Mouse (Mus musculus) T-cell, adult 2 months (primary cell): ENCODE results near the gene Gm10577.

Experiments
- DNase-seq: peaks from one replicate; pipeline ENCODE4 v3.0.0; 2022; ENCODE audit warnings: low spot score

Gm10577 gene

GRCm38 (mm10) chr4:101020596-101020995 lies at the start of gene Gm10577:
Gm10577 (minus strand) TSS chr4:101020696.
- no peak for DNase-seq

DNA sequence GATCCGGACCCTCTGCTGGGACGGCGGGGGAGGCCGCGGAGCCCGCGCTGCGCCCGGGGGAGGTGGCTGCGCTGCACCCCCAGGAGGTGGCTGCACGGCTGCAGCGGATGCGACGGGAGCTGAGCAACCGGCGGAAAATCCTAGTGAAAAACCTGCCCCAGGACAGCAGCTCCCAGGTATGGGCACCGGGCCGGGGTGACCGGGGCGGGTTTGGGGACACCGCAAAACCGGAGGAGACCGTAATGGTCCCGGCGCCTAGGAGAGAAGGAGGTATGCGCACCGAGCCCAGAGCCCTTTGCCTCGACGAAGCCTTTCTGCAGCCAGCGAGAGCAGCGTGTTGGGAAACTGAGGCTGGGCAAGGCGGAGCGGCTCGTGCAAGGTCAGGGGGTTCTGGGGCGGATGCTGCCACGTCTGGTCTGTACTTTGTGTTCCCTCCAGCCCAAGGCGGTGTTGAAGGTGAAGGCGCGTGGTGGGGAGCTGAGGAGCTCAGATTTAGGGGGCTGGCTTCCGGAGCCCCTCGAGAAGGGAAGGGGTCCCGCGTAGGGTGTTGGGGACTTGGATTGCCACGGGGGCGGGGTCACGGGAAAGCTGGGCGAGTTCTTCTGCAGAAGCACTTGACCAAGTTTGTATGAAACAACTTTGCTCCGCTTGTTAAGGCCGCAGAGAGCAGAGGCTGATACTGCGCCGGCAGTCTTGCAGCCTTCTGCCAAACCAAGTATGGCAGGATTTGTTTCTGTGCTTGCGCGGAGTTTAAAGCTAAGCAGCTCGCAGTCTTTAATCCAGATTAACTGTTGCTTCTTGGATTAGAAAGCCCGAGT lies 48.9 kb upstream of the Gm10577 start:
- DNase-seq: peak; percentile 9

DNA sequence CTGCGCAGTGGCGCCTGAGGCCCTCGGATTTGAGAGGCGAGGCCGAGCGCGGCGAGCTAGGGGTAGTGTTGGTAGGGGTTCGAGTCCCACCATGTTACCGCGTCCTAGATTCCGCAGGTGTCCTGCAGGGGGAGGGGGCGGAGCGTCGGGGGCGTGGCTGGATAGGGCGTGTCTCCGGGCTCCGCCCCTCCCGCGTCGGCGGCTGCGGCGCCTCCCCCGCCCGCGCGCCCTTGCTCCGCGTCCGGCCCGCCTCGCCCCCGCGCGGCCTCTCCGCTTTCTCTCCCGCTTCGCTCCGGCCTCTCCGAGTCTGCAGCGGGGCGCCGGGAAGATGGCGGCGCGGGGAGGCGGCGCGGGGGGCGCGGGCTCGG lies 48.3 kb upstream of the Gm10577 start, which contains the start of gene Raver2:
Gene Raver2, plus strand, starts transcription at position 198 of the 368 bp plus-strand sequence.
- DNase-seq: peak; percentile 54

DNA sequence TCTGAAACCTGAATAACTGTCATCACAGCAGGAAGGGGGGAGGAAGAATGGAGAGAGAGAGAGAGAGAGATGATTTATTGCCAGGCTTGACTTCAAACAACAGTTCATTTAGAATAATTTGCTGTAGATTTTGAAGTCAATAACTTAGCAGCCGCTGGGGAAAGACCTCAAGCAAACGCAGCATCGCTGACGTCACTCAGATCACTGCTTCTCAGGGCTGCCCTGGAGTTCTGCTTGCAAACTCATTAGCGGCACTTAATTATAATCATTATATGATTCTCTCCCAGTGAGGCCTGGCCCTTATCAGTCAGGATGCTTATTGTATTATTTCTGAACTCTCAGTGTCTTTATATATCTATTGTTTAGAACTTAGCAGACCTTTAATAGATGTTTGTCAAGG lies 45.9 kb upstream of the Gm10577 start:
- DNase-seq: no peak

DNA sequence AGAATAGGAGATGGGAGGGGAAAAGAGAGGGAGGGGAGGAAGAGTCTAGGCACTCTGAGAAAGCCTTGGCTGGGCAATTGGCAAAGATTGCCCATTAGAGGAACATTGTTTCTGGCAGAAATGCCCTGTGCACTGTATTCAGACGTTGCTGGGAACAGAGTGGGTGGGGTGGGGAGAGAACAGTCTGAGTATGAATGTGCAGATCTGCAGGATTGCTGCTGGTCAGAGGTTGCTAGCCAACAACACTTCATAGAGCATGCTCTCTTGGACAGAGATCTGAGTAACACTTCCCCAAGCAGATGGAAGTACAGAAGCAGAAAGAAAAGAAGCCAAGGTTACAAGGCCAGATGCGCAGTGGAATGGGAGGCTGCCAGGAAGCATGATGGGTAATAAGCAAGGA lies 41.6 kb upstream of the Gm10577 start:
- no peak for DNase-seq

GRCm38 (mm10) chr4:101046576-101046975 lies 26.1 kb upstream of the Gm10577 start:
- no peak for DNase-seq

GRCm38 (mm10) chr4:101044149-101044548 lies 23.7 kb upstream of the Gm10577 start:
- DNase-seq: no peak

DNA sequence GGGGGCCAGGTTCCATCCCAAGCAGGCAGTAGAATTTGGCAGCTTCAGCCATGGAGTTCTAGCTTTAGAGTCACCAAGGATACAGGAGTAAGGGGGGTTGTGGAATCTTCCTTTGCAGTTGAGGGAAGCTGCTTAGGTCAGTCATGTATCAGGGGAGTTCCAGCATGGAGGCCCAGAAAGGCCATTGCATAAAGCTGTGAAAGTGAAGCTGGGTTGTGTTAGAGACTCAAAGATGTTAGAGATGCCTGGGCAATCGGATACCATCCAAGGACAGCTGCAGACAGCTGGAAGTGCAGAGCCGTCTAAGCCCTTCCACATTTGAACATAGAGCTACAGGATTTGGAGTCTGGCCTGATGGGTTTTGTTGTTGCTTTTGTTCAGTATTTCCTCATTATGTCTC lies 23.2 kb upstream of the Gm10577 start:
- DNase-seq: no peak

GRCm38 (mm10) chr4:101037156-101037555 lies 16.7 kb upstream of the Gm10577 start:
- no peak for DNase-seq

GRCm38 (mm10) chr4:101035131-101035530 lies 14.6 kb upstream of the Gm10577 start:
- no peak for DNase-seq

DNA sequence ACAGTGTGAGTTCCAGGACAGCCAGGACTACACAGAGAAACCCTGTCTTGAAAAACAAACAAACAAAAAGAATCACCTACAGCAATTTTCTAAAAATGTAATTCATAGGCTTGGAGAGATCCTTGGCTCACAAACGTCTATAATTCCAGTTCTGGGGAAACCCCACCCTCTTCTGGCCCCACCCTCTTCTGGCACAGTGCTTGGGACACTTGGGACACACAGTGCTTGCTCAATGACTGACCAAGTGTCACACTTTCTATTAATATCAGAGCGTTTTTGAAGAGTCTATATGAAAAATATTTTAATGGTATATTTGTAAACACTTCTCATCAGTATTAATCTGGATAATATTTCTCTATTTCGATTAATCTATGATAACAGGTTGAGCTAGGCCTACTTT lies 12.6 kb upstream of the Gm10577 start:
- no peak for DNase-seq

DNA sequence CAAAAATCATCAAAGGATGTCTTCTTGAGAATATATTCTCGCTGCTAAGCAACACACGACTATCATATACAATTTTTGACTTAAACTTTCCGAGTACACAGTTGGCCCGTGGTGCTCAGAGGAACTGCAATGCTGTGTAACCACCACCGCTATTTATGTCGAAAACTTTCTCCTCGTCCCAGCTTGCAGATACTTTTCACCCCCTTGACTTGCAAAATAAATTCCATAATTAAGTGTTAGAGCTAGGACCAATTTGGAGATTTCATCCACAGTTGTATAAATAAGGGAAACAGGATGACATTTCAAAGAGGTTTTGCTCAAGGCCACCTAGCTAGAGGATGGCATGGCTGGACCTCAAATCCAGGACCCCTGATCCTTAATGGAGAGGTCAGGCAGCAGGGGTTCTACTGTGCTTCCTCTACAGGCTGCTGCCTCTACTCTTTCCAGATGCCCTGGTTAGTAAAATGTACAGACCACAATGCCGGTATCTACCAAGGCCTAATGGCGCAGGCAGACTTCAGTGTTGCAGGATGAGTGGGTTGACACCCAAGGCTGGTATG lies 7.4 kb upstream of the Gm10577 start:
- no peak for DNase-seq

- no peak for DNase-seq
These were observed 6.5 kb upstream of the Gm10577 start for GRCm38 (mm10) chr4:101026995-101027394.

DNA sequence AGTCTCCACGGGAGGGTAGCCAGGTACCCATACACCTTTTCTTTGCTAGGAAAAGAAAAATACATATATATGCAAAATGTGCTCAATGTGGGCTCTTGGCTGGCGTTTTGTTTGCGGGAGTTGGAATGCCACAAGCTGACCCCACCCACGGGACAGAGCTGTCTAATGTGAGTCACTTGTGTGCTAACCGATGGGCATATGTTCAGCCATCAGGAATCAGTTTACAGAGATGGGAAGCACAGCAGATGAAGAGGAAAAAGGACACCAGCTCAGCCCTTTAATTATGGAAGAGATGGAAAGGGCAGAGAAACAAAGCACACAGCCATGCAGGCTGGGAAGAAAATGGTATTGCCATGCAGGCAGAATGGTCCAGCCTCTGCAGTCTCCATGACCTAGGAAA lies 6.1 kb upstream of the Gm10577 start:
- DNase-seq: no peak

DNA sequence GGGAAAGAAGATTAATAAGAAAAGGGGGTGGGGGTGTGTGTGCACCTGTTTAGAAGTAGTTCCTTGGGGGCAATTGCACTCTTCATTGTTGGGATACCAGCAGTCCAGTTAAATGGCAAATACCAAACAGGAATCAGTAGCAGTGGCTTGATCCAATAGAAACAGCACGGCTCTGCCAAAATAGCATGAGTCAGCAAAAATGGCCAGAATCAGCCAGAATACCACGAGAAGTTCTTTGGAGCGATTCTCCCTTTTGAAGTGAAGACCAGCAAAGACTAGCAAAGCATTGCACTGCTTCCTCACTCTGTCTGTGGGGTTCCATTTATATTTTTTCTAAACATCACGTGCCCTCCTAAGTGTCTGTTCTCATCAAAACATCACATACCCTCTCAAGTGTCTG lies 2.7 kb downstream of the Gm10577 start:
- DNase-seq: no peak

DNA sequence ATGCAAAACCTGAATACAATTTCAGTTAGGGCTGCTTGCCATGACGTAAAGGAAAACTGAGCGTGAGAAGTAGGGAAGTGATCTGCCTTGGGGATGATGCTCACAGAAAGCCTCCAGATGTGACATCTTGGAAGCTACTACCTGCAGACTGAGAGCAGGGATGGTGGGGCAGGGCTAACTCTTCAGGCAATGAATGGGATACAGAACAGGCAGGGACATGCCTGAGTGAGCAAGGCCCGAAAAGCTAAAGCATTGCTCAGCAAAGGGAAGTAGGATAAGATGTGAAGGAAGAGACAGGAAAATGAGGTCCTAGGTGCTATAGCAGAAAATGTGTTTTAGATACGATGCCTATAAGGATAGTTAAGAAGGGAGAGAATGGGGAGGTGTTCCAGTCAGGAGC lies 11.4 kb downstream of the Gm10577 start:
- DNase-seq: no peak

GRCm38 (mm10) chr4:101008362-101008769 lies 12.1 kb downstream of the Gm10577 start:
- DNase-seq: no peak

DNA sequence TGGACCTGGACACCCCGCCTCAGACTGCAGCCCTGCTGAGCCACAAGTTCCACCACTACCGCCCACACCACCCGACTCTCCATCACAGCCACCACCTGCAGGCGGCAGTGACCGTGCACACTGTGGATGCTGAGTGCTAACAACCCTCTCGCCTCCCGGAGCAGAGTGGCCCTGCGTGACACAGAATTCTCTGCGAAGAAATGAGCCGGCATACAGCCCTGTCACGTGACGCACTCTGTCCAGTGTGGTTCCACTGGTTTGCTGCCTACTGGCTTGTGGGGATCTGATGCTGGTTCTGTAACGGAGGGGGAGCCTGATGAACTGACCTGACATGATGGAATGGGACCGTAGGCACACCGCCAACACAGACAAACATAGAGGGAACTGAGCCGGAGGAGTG lies 17.5 kb downstream of the Gm10577 start:
- DNase-seq: no peak

DNA sequence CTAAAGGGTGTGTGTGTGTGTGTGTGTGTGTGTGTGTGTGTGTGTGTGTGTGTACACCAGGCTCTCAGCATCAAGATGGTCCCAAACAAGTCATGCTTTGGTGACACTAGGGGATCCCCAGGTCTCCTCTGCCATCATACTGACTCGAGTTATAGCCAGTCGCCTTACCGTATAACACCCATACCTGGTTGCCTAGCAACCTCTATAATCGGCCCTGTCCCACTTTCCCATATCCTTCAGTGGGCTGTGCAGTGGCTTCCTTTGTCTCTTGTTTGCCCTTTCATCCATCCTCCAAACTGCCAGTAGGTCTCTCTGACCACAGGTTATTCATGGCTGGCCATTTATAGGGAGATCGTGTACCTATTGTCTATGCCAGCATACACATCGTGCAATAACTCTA lies 19.4 kb downstream of the Gm10577 start:
- no peak for DNase-seq

DNA sequence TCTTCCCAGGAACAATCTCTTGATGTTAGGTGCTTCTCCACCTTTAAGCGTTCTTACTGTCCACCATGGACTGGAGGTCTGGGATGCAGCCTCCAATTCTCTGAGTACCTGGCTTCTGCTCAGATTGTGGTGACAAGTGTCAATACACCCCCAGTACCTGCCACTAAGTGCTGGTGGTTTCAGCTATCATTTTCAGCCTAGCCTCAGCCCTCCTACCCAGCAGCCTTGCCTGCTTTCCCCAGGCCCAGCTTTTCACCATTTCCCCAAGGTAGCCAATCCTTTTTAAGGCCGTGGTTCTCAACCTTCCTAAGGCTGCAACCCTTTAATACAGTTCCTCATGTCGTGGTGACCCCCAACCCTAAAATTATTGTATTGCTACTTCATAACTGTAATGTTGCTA lies 19.9 kb downstream of the Gm10577 start:
- no peak for DNase-seq

- no peak for DNase-seq
These were observed 21.6 kb downstream of the Gm10577 start for GRCm38 (mm10) chr4:100998906-100999305.

- peak; percentile 18 for DNase-seq
These were observed 22.4 kb downstream of the Gm10577 start for GRCm38 (mm10) chr4:100998145-100998544.

DNA sequence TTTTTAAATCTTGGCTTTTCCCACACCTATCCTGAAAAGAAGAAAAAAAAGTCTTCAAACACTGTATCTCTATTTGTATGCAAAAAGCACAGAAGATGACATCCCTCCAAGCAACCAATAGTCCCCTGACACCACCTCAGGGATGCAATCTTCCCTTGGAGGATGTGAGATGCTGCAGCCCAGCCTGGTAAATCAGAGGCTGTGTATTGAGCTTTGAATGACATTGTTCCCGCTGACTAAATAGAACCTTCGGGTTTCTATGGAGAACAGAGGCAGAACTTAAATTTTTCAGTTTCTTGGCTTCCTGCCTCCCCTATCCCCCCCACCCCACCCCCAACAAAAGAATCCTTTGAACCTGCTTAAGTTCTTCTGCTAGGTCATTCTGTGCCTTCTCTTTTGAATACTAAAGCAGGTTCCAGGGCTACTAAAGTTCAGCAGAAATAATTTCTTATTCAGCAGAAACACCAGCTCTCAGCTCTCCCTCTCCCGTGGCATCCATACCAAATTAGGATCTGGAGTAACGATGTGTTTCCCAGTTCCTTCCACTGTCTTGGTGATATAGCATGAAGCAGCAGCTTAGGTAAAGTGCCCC lies 24.3 kb downstream of the Gm10577 start:
- no peak for DNase-seq
